Mouse (Mus musculus): ENCODE data around the gene Slc10a7.
A peak's percentile ranks its signal among the peaks of the same experiment; 100 is the strongest.

The Slc10a7 gene

GRCm38 (mm10) chr8:78741965-78742364, 232.8 kb downstream of the Slc10a7 start:
- no peak for DNase-seq

GRCm38 (mm10) chr8:78742453-78742852, 233.3 kb downstream of the Slc10a7 start:
- peak; percentile 56 to 70 for DNase-seq

GRCm38 (mm10) chr8:78747052-78747451, 237.9 kb downstream of the Slc10a7 start:
- DNase-seq, result no peak

- DNase-seq, result no peak
These were observed 239.6 kb downstream of the Slc10a7 start for GRCm38 (mm10) chr8:78748701-78749100.

GRCm38 (mm10) chr8:78749861-78750825, 241.0 kb downstream of the Slc10a7 start:
- DNase-seq, result no peak

- no peak for DNase-seq
These were observed 242.0 kb downstream of the Slc10a7 start for GRCm38 (mm10) chr8:78751151-78751550.

- DNase-seq, result no peak
These were observed 245.8 kb downstream of the Slc10a7 start for GRCm38 (mm10) chr8:78754986-78755385.

- DNase-seq, result no peak
These were observed 250.0 kb downstream of the Slc10a7 start for GRCm38 (mm10) chr8:78759139-78759538.

- DNase-seq, result no peak
These were observed 255.8 kb downstream of the Slc10a7 start for GRCm38 (mm10) chr8:78764976-78765375.

- no peak for DNase-seq
These were observed 256.4 kb downstream of the Slc10a7 start for GRCm38 (mm10) chr8:78765556-78765955.

GRCm38 (mm10) chr8:78770584-78770983, 261.4 kb downstream of the Slc10a7 start:
- DNase-seq, result no peak

GRCm38 (mm10) chr8:78771256-78771655, 262.1 kb downstream of the Slc10a7 start:
- DNase-seq, result peak in 1 of 2 experiments; percentile 10

GRCm38 (mm10) chr8:78776816-78777215, 267.7 kb downstream of the Slc10a7 start:
- DNase-seq, result no peak
